Mouse (Mus musculus): ENCODE measurements at regions not wholly inside any gene's neighbourhood (a gene's known extent, or its start where the extent isn't known, plus 50 kb on each side); places are given as distances from the start of the nearest gene placed in this dataset.

GRCm38 (mm10) chr7:36522960-36523359 lies 175.0 kb upstream of the Tshz3 start:
- Histone ChIP-seq H3K9me3 (replicated peaks; ENCODE audit: control insufficient read depth, low read length) (no peaks in the 10 kb centered on the region), H3K4me2 (ENCODE audit: low read depth, low read length) (no peak overlapping the region), H3K4me3 (ENCODE audit: low read depth, low read length) (no peak overlapping the region), H3K27ac (ENCODE audit: low read depth) (no peak overlapping the region), H3K27me3 (ENCODE audit: control insufficient read depth, insufficient read depth, low read length) (no peaks in the 10 kb centered on the region), H3K9ac (replicated peaks; ENCODE audit: low read depth, low read length) (no peak overlapping the region), H3K4me1 (ENCODE audit: control insufficient read depth, insufficient read depth) (no peaks in the 10 kb centered on the region), H3K36me3 (replicated peaks; ENCODE audit: control insufficient read depth, insufficient read depth, low read length) (no peaks in the 10 kb centered on the region)
- TF ChIP-seq CTCF (IDR thresholded peaks at IDR 0.05; ENCODE audit: low read depth), result no peak
- no peak for TF ChIP-seq EP300 (IDR thresholded peaks at IDR 0.05; ENCODE audit: low read depth)
- no peak for DNase-seq (ENCODE audit: low spot score)
- WGBS, result 65% methylated on average over 5 of the region's 5 CpGs
- no peak for ATAC-seq (ENCODE audit: insufficient read depth, low read depth)

GRCm38 (mm10) chr7:36526148-36526547 lies 171.8 kb upstream of the Tshz3 start:
- H3K4me2 ChIP-seq (ENCODE audit: low read depth, low read length), result no peak overlapping the region
- H3K9ac ChIP-seq (replicated peaks; ENCODE audit: low read depth, low read length), result no peak overlapping the region
- no peak overlapping the region for H3K27ac ChIP-seq (ENCODE audit: low read depth)
- 59% methylated on average over 7 of the region's 7 CpGs for WGBS
- TF ChIP-seq CTCF (IDR thresholded peaks at IDR 0.05; ENCODE audit: low read depth) (no peak), EP300 (IDR thresholded peaks at IDR 0.05; ENCODE audit: low read depth) (no peak)
- DNase-seq (ENCODE audit: low spot score) (no peak), ATAC-seq (ENCODE audit: insufficient read depth, low read depth) (no peak)
- no peaks in the 10 kb centered on the region for H3K36me3 ChIP-seq (replicated peaks; ENCODE audit: control insufficient read depth, insufficient read depth, low read length)
- H3K4me3 ChIP-seq (ENCODE audit: low read depth, low read length), result no peak overlapping the region
- no peaks in the 10 kb centered on the region for H3K27me3 ChIP-seq (ENCODE audit: control insufficient read depth, insufficient read depth, low read length)
- H3K4me1 ChIP-seq (ENCODE audit: control insufficient read depth, insufficient read depth), result no peaks in the 10 kb centered on the region
- no peaks in the 10 kb centered on the region for H3K9me3 ChIP-seq (replicated peaks; ENCODE audit: control insufficient read depth, low read length)

- Histone ChIP-seq H3K9me3 (replicated peaks; ENCODE audit: control insufficient read depth, low read length) (no peaks in the 10 kb centered on the region), H3K4me3 (ENCODE audit: low read depth, low read length) (no peak overlapping the region), H3K27ac (ENCODE audit: low read depth) (no peak overlapping the region), H3K27me3 (ENCODE audit: control insufficient read depth, insufficient read depth, low read length) (no peaks in the 10 kb centered on the region), H3K4me2 (ENCODE audit: low read depth, low read length) (no peak overlapping the region), H3K9ac (replicated peaks; ENCODE audit: low read depth, low read length) (no peak overlapping the region), H3K36me3 (replicated peaks; ENCODE audit: control insufficient read depth, insufficient read depth, low read length) (no peaks in the 10 kb centered on the region), H3K4me1 (ENCODE audit: control insufficient read depth, insufficient read depth) (no peaks in the 10 kb centered on the region)
- no peak for TF ChIP-seq EP300 (IDR thresholded peaks at IDR 0.05; ENCODE audit: low read depth)
- TF ChIP-seq CTCF (IDR thresholded peaks at IDR 0.05; ENCODE audit: low read depth), result no peak
- ATAC-seq (ENCODE audit: insufficient read depth, low read depth) (no peak), DNase-seq (ENCODE audit: low spot score) (no peak)
- WGBS, result 42% methylated on average over 3 of the region's 3 CpGs
Observed at GRCm38 (mm10) chr7:36526692-36527091, 171.2 kb upstream of the Tshz3 start.

GRCm38 (mm10) chr7:36529504-36530065 lies 168.3 kb upstream of the Tshz3 start:
- 74% methylated on average over 15 of the region's 15 CpGs for WGBS
- ATAC-seq (ENCODE audit: insufficient read depth, low read depth), result no peak
- Histone ChIP-seq H3K4me1 (ENCODE audit: control insufficient read depth, insufficient read depth) (no peaks in the 10 kb centered on the region), H3K9me3 (replicated peaks; ENCODE audit: control insufficient read depth, low read length) (no peaks in the 10 kb centered on the region), H3K27me3 (ENCODE audit: control insufficient read depth, insufficient read depth, low read length) (no peaks in the 10 kb centered on the region), H3K4me2 (ENCODE audit: low read depth, low read length) (no peak overlapping the region), H3K27ac (ENCODE audit: low read depth) (no peak overlapping the region), H3K4me3 (ENCODE audit: low read depth, low read length) (no peak overlapping the region), H3K9ac (replicated peaks; ENCODE audit: low read depth, low read length) (no peak overlapping the region), H3K36me3 (replicated peaks; ENCODE audit: control insufficient read depth, insufficient read depth, low read length) (no peaks in the 10 kb centered on the region)
- TF ChIP-seq CTCF (IDR thresholded peaks at IDR 0.05; ENCODE audit: low read depth) (no peak), EP300 (IDR thresholded peaks at IDR 0.05; ENCODE audit: low read depth) (no peak)
- DNase-seq (ENCODE audit: low spot score), result no peak

GRCm38 (mm10) chr7:36531559-36531958 lies 166.4 kb upstream of the Tshz3 start:
- H3K36me3 ChIP-seq (replicated peaks; ENCODE audit: control insufficient read depth, insufficient read depth, low read length), result no peaks in the 10 kb centered on the region
- DNase-seq (ENCODE audit: low spot score) (no peak), ATAC-seq (ENCODE audit: insufficient read depth, low read depth) (no peak)
- H3K4me1 ChIP-seq (ENCODE audit: control insufficient read depth, insufficient read depth), result no peaks in the 10 kb centered on the region
- no peak overlapping the region for H3K9ac ChIP-seq (replicated peaks; ENCODE audit: low read depth, low read length)
- no peak for TF ChIP-seq EP300 (IDR thresholded peaks at IDR 0.05; ENCODE audit: low read depth)
- H3K27ac ChIP-seq (ENCODE audit: low read depth), result no peak overlapping the region
- H3K27me3 ChIP-seq (ENCODE audit: control insufficient read depth, insufficient read depth, low read length), result no peaks in the 10 kb centered on the region
- H3K9me3 ChIP-seq (replicated peaks; ENCODE audit: control insufficient read depth, low read length), result no peaks in the 10 kb centered on the region
- no peak overlapping the region for H3K4me3 ChIP-seq (ENCODE audit: low read depth, low read length)
- H3K4me2 ChIP-seq (ENCODE audit: low read depth, low read length), result no peak overlapping the region
- 74% methylated on average over 1 of the region's 1 CpGs for WGBS

- TF ChIP-seq CTCF (IDR thresholded peaks at IDR 0.05; ENCODE audit: low read depth), result no peak
- TF ChIP-seq EP300 (IDR thresholded peaks at IDR 0.05; ENCODE audit: low read depth), result no peak
- Histone ChIP-seq H3K9ac (replicated peaks; ENCODE audit: low read depth, low read length) (no peak overlapping the region), H3K4me2 (ENCODE audit: low read depth, low read length) (no peak overlapping the region), H3K27me3 (ENCODE audit: control insufficient read depth, insufficient read depth, low read length) (no peaks in the 10 kb centered on the region), H3K4me3 (ENCODE audit: low read depth, low read length) (no peak overlapping the region), H3K27ac (ENCODE audit: low read depth) (no peak overlapping the region), H3K9me3 (replicated peaks; ENCODE audit: control insufficient read depth, low read length) (no peaks in the 10 kb centered on the region), H3K36me3 (replicated peaks; ENCODE audit: control insufficient read depth, insufficient read depth, low read length) (no peaks in the 10 kb centered on the region), H3K4me1 (ENCODE audit: control insufficient read depth, insufficient read depth) (no peaks in the 10 kb centered on the region)
- ATAC-seq (ENCODE audit: insufficient read depth, low read depth), result no peak
- WGBS, result 76% methylated on average over 11 of the region's 11 CpGs
- DNase-seq (ENCODE audit: low spot score), result no peak
Observed at GRCm38 (mm10) chr7:36538111-36538510, 159.8 kb upstream of the Tshz3 start.

Data from heart, postnatal 0 days (tissue).